Mouse (Mus musculus) MEL (cell line): Measurements from ENCODE around the gene Stat5a. TPM values are rescaled to one million over a fixed set of nuclear protein-coding genes. Genes with fewer than 3 reads are reported as not detected.

Source experiments
- DNase-seq: peaks from one replicate; pipeline ENCODE4 v3.0.0; 2011; ENCODE audit warnings: low read depth, low spot score
- H3K27ac ChIP-seq: 2 replicates; pipeline ENCODE4 v1.5.1; 2012; ENCODE audit warnings: low read depth, mild to moderate bottlenecking, control low read depth, low read length, moderate library complexity; ENCODE audit not compliant: control insufficient read depth
- H3K27me3 ChIP-seq, 2 experiments: fragments of 150-350 bp in 1 of 2; sonication (generic) in 1 of 2; 2 replicates each; pipeline ENCODE4 v1.6.1; 2012; ENCODE audit warnings: low read length in 2 of 2, mild to moderate bottlenecking in 2 of 2, improper control_type of control experiment in 1 of 2, moderate library complexity in 1 of 2; ENCODE audit not compliant: insufficient read depth in 2 of 2, control insufficient read depth in 1 of 2
- H3K36me3 ChIP-seq, 2 experiments: 2 replicates each; pipeline ENCODE4 v1.6.1; 2012 to 2014; ENCODE audit warnings: low read length in 2 of 2, improper control_type of control experiment in 1 of 2, inconsistent platforms in 1 of 2, mild to moderate bottlenecking in 1 of 2; ENCODE audit not compliant: insufficient read depth in 2 of 2, control insufficient read depth in 1 of 2
- H3K4me1 ChIP-seq, 2 experiments: fragments of 150-350 bp in 1 of 2; sonication (generic) in 1 of 2; 2 replicates each; pipeline ENCODE4 v1.6.1; 2012; ENCODE audit warnings: low read length in 2 of 2, improper control_type of control experiment in 1 of 2, mild to moderate bottlenecking in 1 of 2; ENCODE audit not compliant: insufficient read depth in 2 of 2, control insufficient read depth in 1 of 2
- H3K4me3 ChIP-seq, 2 experiments: fragments of 150-350 bp in 1 of 2; sonication (generic) in 1 of 2; 2 replicates each; pipeline ENCODE4 v1.5.1; 2012; ENCODE audit warnings: low read depth in 2 of 2, low read length in 2 of 2, mild to moderate bottlenecking in 2 of 2, moderate library complexity in 2 of 2, control low read depth in 1 of 2, improper control_type of control experiment in 1 of 2; ENCODE audit not compliant: control insufficient read depth in 1 of 2, insufficient read depth in 1 of 2
- H3K79me2 ChIP-seq: 2 replicates; pipeline ENCODE4 v1.6.1; 2012; ENCODE audit warnings: mild to moderate bottlenecking, low read length, moderate library complexity; ENCODE audit not compliant: control insufficient read depth, poor library complexity, insufficient read depth
- H3K9ac ChIP-seq: 2 replicates; pipeline ENCODE4 v1.6.1; 2012; ENCODE audit warnings: low read depth, mild to moderate bottlenecking, control low read depth, low read length, moderate library complexity; ENCODE audit not compliant: control insufficient read depth, poor library complexity, severe bottlenecking
- H3K9me3 ChIP-seq: fragments of 150-350 bp; sonication (generic); replicated peaks from 2 replicates; pipeline ENCODE4 v1.6.1; 2012; ENCODE audit warnings: mild to moderate bottlenecking, low read length, improper control_type of control experiment, moderate library complexity; ENCODE audit not compliant: insufficient read depth
- BHLHE40 ChIP-seq: IDR thresholded peaks from 2 replicates; pipeline ENCODE4 v1.6.1; 2012; ENCODE audit warnings: low read depth, mild to moderate bottlenecking, inconsistent platforms, low read length, improper control_type of control experiment, borderline replicate concordance
- CHD1 ChIP-seq: IDR thresholded peaks from 2 replicates; pipeline ENCODE4 v1.6.1; 2012; ENCODE audit warnings: low read depth, mild to moderate bottlenecking, inconsistent platforms, low read length, improper control_type of control experiment
- CHD2 ChIP-seq: IDR thresholded peaks from 2 replicates; pipeline ENCODE4 v1.6.1; 2011; ENCODE audit warnings: low read length, improper control_type of control experiment
- CTCF ChIP-seq, 3 experiments: IDR thresholded peaks in 2 of 3; conservative IDR thresholded peaks in 1 of 3; 2 replicates each; pipeline ENCODE4 v1.5.1; 2011 to 2012; ENCODE audit warnings: low read length in 3 of 3, low read depth in 2 of 3, mild to moderate bottlenecking in 2 of 3, improper control_type of control experiment in 1 of 3, inconsistent platforms in 1 of 3, mixed read lengths in 1 of 3, moderate library complexity in 1 of 3; ENCODE audit not compliant: control insufficient read depth in 1 of 3, insufficient read depth in 1 of 3, poor library complexity in 1 of 3, severe bottlenecking in 1 of 3
- E2F4 ChIP-seq: IDR thresholded peaks from 2 replicates; pipeline ENCODE4 v1.6.1; 2011; ENCODE audit warnings: low read depth, low read length, improper control_type of control experiment, borderline replicate concordance
- ELF1 ChIP-seq: IDR thresholded peaks from 2 replicates; pipeline ENCODE4 v1.6.1; 2014; ENCODE audit warnings: low read depth, mild to moderate bottlenecking, inconsistent platforms, low read length, improper control_type of control experiment, moderate library complexity
- EP300 ChIP-seq, 2 experiments: IDR thresholded peaks; 2 replicates each; pipeline ENCODE4 v1.6.1; 2011; ENCODE audit warnings: improper control_type of control experiment in 2 of 2, low read length in 2 of 2, low read depth in 1 of 2, mild to moderate bottlenecking in 1 of 2
- ETS1 ChIP-seq: IDR thresholded peaks from 2 replicates; pipeline ENCODE4 v1.6.1; 2012; ENCODE audit warnings: low read depth, mild to moderate bottlenecking, inconsistent platforms, low read length, improper control_type of control experiment, moderate library complexity
- GABPA ChIP-seq: IDR thresholded peaks from 2 replicates; pipeline ENCODE4 v1.6.1; 2012; ENCODE audit warnings: low read depth, mild to moderate bottlenecking, inconsistent platforms, low read length, improper control_type of control experiment, moderate library complexity
- GATA1 ChIP-seq: IDR thresholded peaks from 2 replicates; pipeline ENCODE4 v1.6.1; 2011; ENCODE audit warnings: low read depth, low read length, improper control_type of control experiment
- HCFC1 ChIP-seq: IDR thresholded peaks from 2 replicates; pipeline ENCODE4 v1.6.1; 2012; ENCODE audit warnings: low read depth, mild to moderate bottlenecking, inconsistent platforms, low read length, improper control_type of control experiment, moderate library complexity
- JUND ChIP-seq: IDR thresholded peaks from 2 replicates; pipeline ENCODE4 v1.6.1; 2011; ENCODE audit warnings: low read depth, mild to moderate bottlenecking, improper control_type of control experiment, low read length
- KAT2A ChIP-seq: conservative IDR thresholded peaks from 2 replicates; pipeline ENCODE4 v1.6.1; 2012; ENCODE audit warnings: low read depth, low read length, improper control_type of control experiment, inconsistent platforms
- MAX ChIP-seq: IDR thresholded peaks from 2 replicates; pipeline ENCODE4 v1.6.1; 2011; ENCODE audit warnings: low read length, improper control_type of control experiment
- MAZ ChIP-seq: IDR thresholded peaks from 2 replicates; pipeline ENCODE4 v1.6.1; 2012; ENCODE audit warnings: low read depth, mild to moderate bottlenecking, inconsistent platforms, low read length, improper control_type of control experiment
- MEF2A ChIP-seq: IDR thresholded peaks from 2 replicates; pipeline ENCODE4 v1.6.1; 2014; ENCODE audit warnings: low read depth, mild to moderate bottlenecking, inconsistent platforms, low read length, improper control_type of control experiment; ENCODE audit not compliant: poor library complexity, insufficient replicate concordance, severe bottlenecking; ENCODE audit errors: extremely low read depth
- MXI1 ChIP-seq: IDR thresholded peaks from 2 replicates; pipeline ENCODE4 v1.6.1; 2011; ENCODE audit warnings: mild to moderate bottlenecking, low read depth, low read length, improper control_type of control experiment
- MYB ChIP-seq: IDR thresholded peaks from 2 replicates; pipeline ENCODE4 v1.6.1; 2011; ENCODE audit warnings: mild to moderate bottlenecking, low read depth, low read length, improper control_type of control experiment
- MYC ChIP-seq: IDR thresholded peaks from 2 replicates; pipeline ENCODE4 v1.6.1; 2011; ENCODE audit warnings: low read depth, mild to moderate bottlenecking, low read length, improper control_type of control experiment, moderate library complexity
- NELFE ChIP-seq: IDR thresholded peaks from 2 replicates; pipeline ENCODE4 v1.6.1; 2011; ENCODE audit warnings: low read depth, low read length, improper control_type of control experiment
- POLR2A ChIP-seq, 2 experiments: IDR thresholded peaks; 2 replicates each; pipeline ENCODE4 v1.6.1; 2011 to 2012; ENCODE audit warnings: low read length in 2 of 2, mild to moderate bottlenecking in 2 of 2, control low read depth in 1 of 2, improper control_type of control experiment in 1 of 2, low read depth in 1 of 2, moderate library complexity in 1 of 2; ENCODE audit not compliant: control insufficient read depth in 1 of 2, insufficient read depth in 1 of 2, poor library complexity in 1 of 2
- POLR2AphosphoS2 ChIP-seq: IDR thresholded peaks from 2 replicates; pipeline ENCODE4 v1.6.1; 2011; ENCODE audit warnings: low read length, improper control_type of control experiment
- POLR2AphosphoS5 ChIP-seq: IDR thresholded peaks from 2 replicates; pipeline ENCODE4 v1.6.1; 2012; ENCODE audit warnings: low read depth, borderline replicate concordance, mild to moderate bottlenecking, inconsistent platforms, low read length, moderate library complexity, mixed read lengths
- RAD21 ChIP-seq: IDR thresholded peaks from 2 replicates; pipeline ENCODE4 v1.6.1; 2011; ENCODE audit warnings: mild to moderate bottlenecking, low read depth, low read length, improper control_type of control experiment
- RCOR1 ChIP-seq: IDR thresholded peaks from 2 replicates; pipeline ENCODE4 v1.6.1; 2012; ENCODE audit warnings: low read depth, mild to moderate bottlenecking, inconsistent platforms, low read length, improper control_type of control experiment
- SIN3A ChIP-seq: IDR thresholded peaks from 2 replicates; pipeline ENCODE4 v1.6.1; 2012; ENCODE audit warnings: low read length, improper control_type of control experiment, inconsistent platforms
- SMC3 ChIP-seq: IDR thresholded peaks from 2 replicates; pipeline ENCODE4 v1.6.1; 2011; ENCODE audit warnings: low read depth, low read length, improper control_type of control experiment
- TAL1 ChIP-seq: IDR thresholded peaks from 2 replicates; pipeline ENCODE4 v1.6.1; 2012; ENCODE audit warnings: mild to moderate bottlenecking, inconsistent platforms, low read length, moderate library complexity, mixed read lengths
- TBP ChIP-seq: IDR thresholded peaks from 2 replicates; pipeline ENCODE4 v1.8.0; 2011; ENCODE audit warnings: low read depth, low read length, improper control_type of control experiment
- TCF12 ChIP-seq: IDR thresholded peaks from 2 replicates; pipeline ENCODE4 v1.6.1; 2014; ENCODE audit warnings: low read depth, mild to moderate bottlenecking, inconsistent platforms, low read length, improper control_type of control experiment, moderate library complexity
- UBTF ChIP-seq: IDR thresholded peaks from 2 replicates; pipeline ENCODE4 v1.6.1; 2012; ENCODE audit warnings: low read depth, mild to moderate bottlenecking, inconsistent platforms, low read length, improper control_type of control experiment, moderate library complexity, borderline replicate concordance; ENCODE audit not compliant: insufficient read depth
- USF1 ChIP-seq: IDR thresholded peaks from 2 replicates; pipeline ENCODE4 v1.6.1; 2014; ENCODE audit warnings: low read depth, mild to moderate bottlenecking, inconsistent platforms, low read length, improper control_type of control experiment, moderate library complexity
- USF2 ChIP-seq, 2 experiments: IDR thresholded peaks; 2 replicates each; pipeline ENCODE4 v1.6.1; 2011 to 2012; ENCODE audit warnings: improper control_type of control experiment in 2 of 2, low read length in 2 of 2, borderline replicate concordance in 1 of 2, inconsistent platforms in 1 of 2, low read depth in 1 of 2, mild to moderate bottlenecking in 1 of 2; ENCODE audit not compliant: insufficient read depth in 1 of 2
- ZC3H11A ChIP-seq: IDR thresholded peaks from 2 replicates; pipeline ENCODE4 v1.6.1; 2012; ENCODE audit warnings: low read depth, mild to moderate bottlenecking, inconsistent platforms, low read length, improper control_type of control experiment
- ZKSCAN1 ChIP-seq: IDR thresholded peaks from 2 replicates; pipeline ENCODE4 v1.6.1; 2012; ENCODE audit warnings: low read depth, mild to moderate bottlenecking, inconsistent platforms, low read length, improper control_type of control experiment, moderate library complexity
- ZMIZ1 ChIP-seq: IDR thresholded peaks from 2 replicates; pipeline ENCODE4 v1.6.1; 2012; ENCODE audit warnings: low read depth, mild to moderate bottlenecking, inconsistent platforms, low read length, improper control_type of control experiment, moderate library complexity
- ZNF384 ChIP-seq: IDR thresholded peaks from 2 replicates; pipeline ENCODE4 v1.6.1; 2012; ENCODE audit warnings: low read depth, mild to moderate bottlenecking, inconsistent platforms, low read length, improper control_type of control experiment
- polyA plus RNA-seq, 2 experiments: library from polyadenylated mRNA; stranded (reverse) in 1 of 2; unstranded in 1 of 2; fragments of >175 nt in 1 of 2; fragments of >200 nt in 1 of 2; gene quantifications; 2 replicates each; pipeline versions ENCODE4 v1.2.1 to v1.2.4; 2012; ENCODE audit warnings: low replicate concordance in 2 of 2, low read depth in 1 of 2; ENCODE audit not compliant: insufficient read length in 2 of 2, insufficient read depth in 1 of 2, missing spikeins in 1 of 2
- total RNA-seq: library from RNA; depleted of rRNA; stranded (reverse); fragments of 300-350 nt; gene quantifications from 2 replicates; pipeline ENCODE4 v1.2.3, GENCODE M21; 2012

The Stat5a gene
- total and polyA plus RNA-seq, 3 experiments, result 54.2 to 86.8 TPM; not detected in 1

DNA sequence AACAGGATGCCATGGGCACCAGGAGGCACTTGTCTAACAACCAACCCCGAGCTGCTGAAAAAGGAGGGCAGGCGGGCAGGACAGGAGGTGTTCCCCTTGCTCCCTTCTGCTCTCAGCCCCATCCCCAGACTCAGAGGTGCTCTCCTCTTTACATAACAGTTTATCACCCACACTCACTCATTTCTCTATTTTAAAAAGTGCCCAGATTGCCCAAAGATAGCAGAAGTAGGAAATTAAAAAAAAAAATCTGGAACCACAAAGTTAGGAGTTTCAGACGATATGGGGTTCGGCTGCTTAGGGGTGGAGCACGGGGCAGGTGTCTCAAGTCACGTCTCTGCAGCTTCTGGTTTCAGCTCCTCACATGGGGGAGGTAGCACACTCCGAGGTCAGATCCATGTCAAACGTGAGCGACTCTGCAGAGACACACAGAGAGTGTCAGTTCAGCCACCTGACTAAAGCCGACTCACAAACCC lies 29.2 kb downstream of the Stat5a start:
- Histone ChIP-seq H3K9ac (peak overlapping the region; percentile 5), H3K9me3 (no peaks in the 10 kb centered on the region), H3K27me3 (no peaks in the 10 kb centered on the region), H3K4me3 (no peak overlapping the region; a peak in 1 of 4 replicates), H3K4me1 (peaks cover 59 to 74% of the 10 kb centered on the region in 2 experiments), H3K27ac (peak overlapping the region; percentile 65), H3K79me2 (no peaks in the 10 kb centered on the region), H3K36me3 (peaks cover 5 to 76% of the 10 kb centered on the region in 2 experiments)
- peak; percentile 89 for DNase-seq
- TF ChIP-seq GATA1 (peak; percentile 88), CHD1 (no peak; the same call in 1 of the 2 replicates), USF1 (peak; percentile 54), NELFE (peak; percentile 36; the same call in 1 of the 2 replicates), TBP (peak; percentile 84), SIN3A (peak; percentile 72), E2F4 (0 out of 2 replicates have a peak, but pooled peaks have one; percentile 5), MEF2A (peak; percentile 78), JUND (no peak), MYB (peak; percentile 65), MYC (0 out of 2 replicates have a peak, but pooled peaks have one; percentile 56), ZC3H11A (peak; percentile 25; the same call in 1 of the 2 replicates), CHD2 (no peak; the same call in 1 of the 2 replicates), GABPA (0 out of 2 replicates have a peak, but pooled peaks have one; percentile 23), ETS1 (peak; percentile 88), MAX (peak; percentile 75), ZKSCAN1 (no peak; the same call in 1 of the 2 replicates), ELF1 (peak; percentile 46), POLR2A (IDR thresholded peaks at IDR 0.05; ENCODE audit: control insufficient read depth in 1 of 2, insufficient read depth in 1 of 2, low read depth in 1 of 2, low read length in 2 of 2, poor library complexity in 1 of 2) (no peak), UBTF (peak; percentile 89; the same call in 1 of the 2 replicates), RAD21 (no peak), BHLHE40 (peak; percentile 96), POLR2AphosphoS5 (no peak), CTCF (IDR thresholded peaks at IDR 0.05 in 2 of 3, conservative IDR thresholded peaks at IDR 0.05 in 1 of 3; ENCODE audit: control insufficient read depth in 1 of 3, insufficient read depth in 1 of 3, low read depth in 2 of 3, low read length in 3 of 3, poor library complexity in 1 of 3, severe bottlenecking in 1 of 3) (no peak), MXI1 (peak; percentile 75; the same call in 1 of the 2 replicates), MAZ (peak; percentile 89; the same call in 1 of the 2 replicates), EP300 (IDR thresholded peaks at IDR 0.05; ENCODE audit: low read depth in 1 of 2, low read length in 2 of 2) (peak; percentile 80 to 89), POLR2AphosphoS2 (no peak), TCF12 (peak; percentile 95), HCFC1 (peak; percentile 60; the same call in 1 of the 2 replicates), RCOR1 (peak; percentile 99), ZMIZ1 (no peak), SMC3 (0 out of 2 replicates have a peak, but pooled peaks have one; percentile 3), TAL1 (peak; percentile 2; the same call in 1 of the 2 replicates), ZNF384 (peak; percentile 95), KAT2A (no peak), USF2 (IDR thresholded peaks at IDR 0.05; ENCODE audit: borderline replicate concordance in 1 of 2, insufficient read depth in 1 of 2, low read depth in 1 of 2, low read length in 2 of 2) (no peak)
